Mouse (Mus musculus) myocyte (in vitro differentiated cells): Measurements from ENCODE around the gene Nos1. TPM values are rescaled to one million over a fixed set of nuclear protein-coding genes. Genes with fewer than 3 reads are reported as not detected.

Experiments used
- H3K27me3 ChIP-seq: one replicate; pipeline ENCODE4 v1.6.1; 2011; ENCODE audit not compliant: control insufficient read depth, insufficient read depth, insufficient read length
- H3K36me3 ChIP-seq: one replicate; pipeline ENCODE4 v1.6.1; 2011; ENCODE audit not compliant: control insufficient read depth, insufficient read depth
- H3K4me2 ChIP-seq: one replicate; pipeline ENCODE4 v1.6.1; 2011; ENCODE audit warnings: low read depth, control low read depth
- H3K4me3 ChIP-seq: one replicate; pipeline ENCODE4 v1.5.1; 2011; ENCODE audit warnings: mild to moderate bottlenecking, control low read depth, moderate library complexity
- H3K79me2 ChIP-seq: one replicate; pipeline ENCODE4 v1.6.1; 2011; ENCODE audit not compliant: control insufficient read depth, insufficient read depth
- H3ac ChIP-seq: one replicate; pipeline ENCODE4 v1.6.1; 2011; ENCODE audit not compliant: control insufficient read depth, insufficient read length
- CEBPB ChIP-seq: IDR thresholded peaks from 2 replicates; pipeline ENCODE4 v1.6.1; 2011; ENCODE audit warnings: mild to moderate bottlenecking, moderate library complexity; ENCODE audit not compliant: poor library complexity, insufficient read depth, severe bottlenecking
- E2F4 ChIP-seq: IDR thresholded peaks from one replicate; pipeline ENCODE4 v1.6.1; 2011; ENCODE audit warnings: mild to moderate bottlenecking, control low read depth, moderate library complexity; ENCODE audit not compliant: insufficient read depth
- MAX ChIP-seq: IDR thresholded peaks from one replicate; pipeline ENCODE4 v1.6.1; 2011; ENCODE audit warnings: low read depth, mild to moderate bottlenecking, control low read depth
- MYOD1 ChIP-seq, 3 experiments: IDR thresholded peaks; one replicate each; pipeline ENCODE4 v1.6.1; 2011; ENCODE audit warnings: control low read depth in 2 of 3, low read depth in 2 of 3, mild to moderate bottlenecking in 2 of 3, moderate library complexity in 1 of 3; ENCODE audit not compliant: insufficient read length in 2 of 3, control insufficient read depth in 1 of 3
- MYOG ChIP-seq, 3 experiments: IDR thresholded peaks; one replicate each; pipeline ENCODE4 v1.6.1; 2011; ENCODE audit warnings: control low read depth in 2 of 3, low read depth in 2 of 3, mild to moderate bottlenecking in 2 of 3; ENCODE audit not compliant: insufficient read length in 2 of 3, control insufficient read depth in 1 of 3, insufficient read depth in 1 of 3
- POLR2A ChIP-seq: IDR thresholded peaks from one replicate; pipeline ENCODE4 v1.6.1; 2011; ENCODE audit warnings: low read depth, mild to moderate bottlenecking, control low read depth, moderate library complexity; ENCODE audit not compliant: insufficient read length
- POLR2AphosphoS2 ChIP-seq: IDR thresholded peaks from one replicate; pipeline ENCODE4 v1.6.1; 2011; ENCODE audit warnings: low read depth, control low read depth; ENCODE audit not compliant: insufficient read length
- REST ChIP-seq: IDR thresholded peaks from one replicate; pipeline ENCODE4 v1.6.1; 2011; ENCODE audit warnings: mild to moderate bottlenecking, control low read depth, moderate library complexity; ENCODE audit not compliant: insufficient read depth, insufficient read length
- SRF ChIP-seq: IDR thresholded peaks from one replicate; pipeline ENCODE4 v1.6.1; 2011; ENCODE audit warnings: low read depth; ENCODE audit not compliant: control insufficient read depth, insufficient read length
- TCF12 ChIP-seq: IDR thresholded peaks from one replicate; pipeline ENCODE4 v1.6.1; 2011; ENCODE audit warnings: mild to moderate bottlenecking, control low read depth; ENCODE audit not compliant: poor library complexity, insufficient read depth, severe bottlenecking
- TCF3 ChIP-seq: IDR thresholded peaks from one replicate; pipeline ENCODE4 v1.6.1; 2011; ENCODE audit warnings: low read depth, control low read depth; ENCODE audit not compliant: insufficient read length
- USF1 ChIP-seq: IDR thresholded peaks from one replicate; pipeline ENCODE4 v1.6.1; 2011; ENCODE audit warnings: low read depth, mild to moderate bottlenecking, control low read depth, moderate library complexity
- polyA plus RNA-seq: library from polyadenylated mRNA; unstranded; fragments of >200 nt; fragmentation: generic; extraction: Trizol; gene quantifications from one replicate; pipeline ENCODE4 v1.2.1, GENCODE M21; 2012; ENCODE audit warnings: missing spikeins

Gene Nos1
- polyA plus RNA-seq, 1 experiment = 0.30 TPM

- H3K79me2 ChIP-seq = no peaks in the 10 kb centered on the region
- H3K4me2 ChIP-seq = no peak overlapping the region
- no peak overlapping the region for H3K4me3 ChIP-seq
- no peaks in the 10 kb centered on the region for H3K27me3 ChIP-seq
- H3K36me3 ChIP-seq = no peaks in the 10 kb centered on the region
- no peak overlapping the region for H3ac ChIP-seq
- TF ChIP-seq MAX (no peak), REST (no peak), E2F4 (no peak), MYOG (IDR thresholded peaks at IDR 0.05; ENCODE audit: control insufficient read depth in 1 of 3, insufficient read depth in 1 of 3, insufficient read length in 2 of 3, low read depth in 2 of 3) (no peak), CEBPB (no peak), POLR2AphosphoS2 (no peak), TCF3 (no peak), POLR2A (no peak), TCF12 (no peak), SRF (no peak), USF1 (no peak), MYOD1 (IDR thresholded peaks at IDR 0.05; ENCODE audit: control insufficient read depth in 1 of 3, insufficient read length in 2 of 3, low read depth in 2 of 3) (no peak)
Observed at GRCm38 (mm10) chr5:117997434-117997970, 216.7 kb downstream of the Nos1 start.

DNA sequence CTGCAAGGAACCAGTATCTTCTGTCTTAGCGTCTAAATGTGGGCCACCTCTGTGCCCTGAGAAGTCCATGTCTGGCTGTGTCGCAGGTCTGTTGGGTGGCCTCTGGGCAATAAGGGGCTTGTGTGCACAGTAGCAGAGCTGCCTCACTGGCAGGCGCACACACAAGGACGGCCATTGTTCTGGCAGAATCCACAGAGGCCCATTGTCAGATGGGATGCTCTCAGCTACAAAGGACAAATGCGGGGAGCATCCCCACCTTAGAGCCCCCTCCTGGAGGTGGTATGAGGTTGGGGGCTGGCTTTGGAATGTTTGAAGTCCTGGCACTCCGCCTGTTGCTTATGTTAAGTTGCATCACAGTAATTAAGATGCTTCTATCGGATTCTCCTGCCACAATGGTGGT lies 218.2 kb downstream of the Nos1 start:
- Histone ChIP-seq H3K36me3 (no peaks in the 10 kb centered on the region), H3K79me2 (no peaks in the 10 kb centered on the region), H3K4me3 (no peak overlapping the region), H3K27me3 (no peaks in the 10 kb centered on the region), H3ac (no peak overlapping the region), H3K4me2 (no peak overlapping the region)
- TF ChIP-seq MYOD1 (IDR thresholded peaks at IDR 0.05; ENCODE audit: control insufficient read depth in 1 of 3, insufficient read length in 2 of 3, low read depth in 2 of 3) (no peak), TCF3 (no peak), CEBPB (no peak), E2F4 (no peak), USF1 (no peak), REST (no peak), POLR2AphosphoS2 (no peak), TCF12 (no peak), POLR2A (no peak), MYOG (IDR thresholded peaks at IDR 0.05; ENCODE audit: control insufficient read depth in 1 of 3, insufficient read depth in 1 of 3, insufficient read length in 2 of 3, low read depth in 2 of 3) (no peak)

DNA sequence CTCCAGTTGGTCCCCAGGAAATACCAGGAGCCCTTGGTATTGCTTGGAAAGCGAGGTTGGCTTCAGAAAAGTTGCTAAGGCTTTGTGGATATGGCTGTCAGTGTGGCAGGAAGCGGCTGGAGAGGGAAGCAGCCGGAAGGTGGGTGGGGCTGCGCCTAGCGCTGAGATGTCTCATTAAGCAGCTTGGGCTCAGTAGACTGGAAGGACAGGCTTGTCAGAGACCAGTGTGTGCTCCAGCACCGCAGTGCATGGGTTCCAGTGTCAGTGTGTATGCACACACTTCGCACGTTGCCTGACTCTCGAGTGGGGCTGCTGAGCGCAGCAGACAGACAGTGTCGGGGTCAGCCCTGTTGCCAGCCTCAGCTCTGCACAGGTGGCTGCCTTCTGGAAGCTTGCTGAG lies 218.8 kb downstream of the Nos1 start:
- H3K4me3 ChIP-seq = no peak overlapping the region
- H3K27me3 ChIP-seq = no peaks in the 10 kb centered on the region
- H3ac ChIP-seq = no peak overlapping the region
- no peak overlapping the region for H3K4me2 ChIP-seq
- no peaks in the 10 kb centered on the region for H3K36me3 ChIP-seq
- no peaks in the 10 kb centered on the region for H3K79me2 ChIP-seq
- no peak for TF ChIP-seq USF1
- no peak for TF ChIP-seq E2F4
- no peak for TF ChIP-seq MYOG (IDR thresholded peaks at IDR 0.05; ENCODE audit: control insufficient read depth in 1 of 3, insufficient read depth in 1 of 3, insufficient read length in 2 of 3, low read depth in 2 of 3)
- no peak for TF ChIP-seq REST
- no peak for TF ChIP-seq POLR2A
- TF ChIP-seq MYOD1 (IDR thresholded peaks at IDR 0.05; ENCODE audit: control insufficient read depth in 1 of 3, insufficient read length in 2 of 3, low read depth in 2 of 3) = no peak
- no peak for TF ChIP-seq TCF12
- TF ChIP-seq SRF = no peak
- TF ChIP-seq TCF3 = no peak

DNA sequence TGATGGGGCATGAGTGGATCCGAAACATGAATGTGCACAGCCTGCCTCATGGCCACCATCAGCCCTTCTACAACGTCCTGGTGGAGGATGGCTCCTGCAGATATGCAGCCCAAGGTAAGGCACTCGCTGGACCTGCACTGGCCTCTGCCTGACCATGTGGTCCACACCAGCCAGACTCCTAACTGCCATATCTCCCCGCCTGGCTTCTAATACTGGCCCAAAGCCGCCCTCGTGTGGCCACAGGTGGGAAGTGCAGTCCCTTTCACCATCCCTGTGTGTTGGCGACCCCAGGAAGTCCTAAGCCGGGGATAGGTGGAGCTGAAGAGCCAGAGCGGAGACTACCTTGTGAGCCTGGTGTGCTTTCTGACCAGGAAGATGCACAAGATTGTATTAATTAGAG lies 221.2 kb downstream of the Nos1 start:
- Histone ChIP-seq H3ac (no peak overlapping the region), H3K4me2 (no peak overlapping the region), H3K79me2 (no peaks in the 10 kb centered on the region), H3K4me3 (no peak overlapping the region), H3K36me3 (no peaks in the 10 kb centered on the region), H3K27me3 (no peaks in the 10 kb centered on the region)
- TF ChIP-seq USF1 = no peak
- no peak for TF ChIP-seq MAX

GRCm38 (mm10) chr5:118004619-118005018 lies 223.8 kb downstream of the Nos1 start:
- TF ChIP-seq E2F4 (no peak), MYOG (IDR thresholded peaks at IDR 0.05; ENCODE audit: control insufficient read depth in 1 of 3, insufficient read depth in 1 of 3, insufficient read length in 2 of 3, low read depth in 2 of 3) (no peak)
- Histone ChIP-seq H3ac (no peak overlapping the region), H3K4me2 (no peak overlapping the region), H3K36me3 (no peaks in the 10 kb centered on the region), H3K27me3 (no peaks in the 10 kb centered on the region), H3K79me2 (no peaks in the 10 kb centered on the region), H3K4me3 (no peak overlapping the region)
